Mouse (Mus musculus): ENCODE data around the gene 2310007B03Rik. TPM values are rescaled to one million over a fixed set of nuclear protein-coding genes. Genes with fewer than 3 reads are reported as not detected.

The 2310007B03Rik gene
- polyA plus RNA-seq, 1 experiment from 2014 or later, result 6.2 TPM

DNA sequence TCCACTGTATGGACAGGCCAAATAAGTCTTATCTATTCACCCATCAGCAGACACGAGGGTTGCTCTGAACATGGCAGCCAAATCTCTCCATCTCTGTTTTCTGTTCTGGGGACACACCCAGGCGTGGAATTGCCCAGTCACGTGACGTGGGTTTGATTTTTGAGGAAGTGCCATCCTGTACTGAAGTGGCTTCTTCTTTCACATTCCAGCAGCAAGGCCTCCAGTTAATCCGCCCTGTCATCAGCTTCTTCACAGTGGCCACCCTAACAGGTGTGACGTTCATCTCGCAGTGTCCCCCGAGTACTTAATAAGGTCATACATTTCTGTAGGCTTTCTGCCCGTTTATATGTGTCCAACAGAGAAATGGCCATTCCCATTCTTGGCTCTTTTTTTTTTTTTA lies 4.7 kb upstream of the 2310007B03Rik start:
- Histone ChIP-seq H3K9me3 (ENCODE audit: control insufficient read depth, low read length) (no peaks in the 10 kb centered on the region), H3K27ac (replicated peaks; ENCODE audit: low read depth, low read length) (no peak overlapping the region), H3K4me1 (ENCODE audit: control insufficient read depth, insufficient read depth, low read length) (no peaks in the 10 kb centered on the region), H3K9ac (ENCODE audit: low read depth, low read length) (no peak overlapping the region), H3K4me3 (ENCODE audit: low read depth, low read length) (no peak overlapping the region), H3K36me3 (ENCODE audit: control insufficient read depth, insufficient read depth, low read length) (no peaks in the 10 kb centered on the region), H3K27me3 (replicated peaks; ENCODE audit: control insufficient read depth, insufficient read depth, low read length) (no peaks in the 10 kb centered on the region), H3K4me2 (ENCODE audit: low read depth, low read length) (no peak overlapping the region)
- no peak for ATAC-seq (ENCODE audit: low read depth)
- DNase-seq (ENCODE audit: low spot score), result no peak
- WGBS, result 71% methylated on average over 9 of the region's 9 CpGs

DNA sequence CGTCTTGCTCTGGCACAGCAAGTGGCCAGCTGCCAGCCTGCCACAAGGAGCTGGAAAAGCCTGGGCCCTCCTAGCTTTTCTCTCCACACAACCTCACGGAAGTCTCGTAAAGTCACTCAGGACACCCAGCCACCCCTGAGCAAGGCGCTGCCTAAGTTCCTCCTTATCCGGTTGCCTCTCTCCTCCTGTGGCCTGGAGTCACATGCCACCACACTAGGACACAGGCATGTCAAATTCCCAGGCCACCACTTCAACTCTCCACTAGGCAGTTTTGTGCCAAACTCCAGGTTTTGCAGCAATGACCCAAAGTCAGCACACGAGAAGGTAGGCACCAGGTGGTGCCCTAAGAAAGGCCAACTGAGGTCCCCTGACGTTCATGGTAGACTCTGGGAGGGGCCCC lies 1.8 kb upstream of the 2310007B03Rik start:
- Histone ChIP-seq H3K4me1 (ENCODE audit: control insufficient read depth, insufficient read depth, low read length) (no peaks in the 10 kb centered on the region), H3K36me3 (ENCODE audit: control insufficient read depth, insufficient read depth, low read length) (no peaks in the 10 kb centered on the region), H3K4me3 (ENCODE audit: low read depth, low read length) (no peak overlapping the region), H3K27me3 (replicated peaks; ENCODE audit: control insufficient read depth, insufficient read depth, low read length) (no peaks in the 10 kb centered on the region), H3K4me2 (ENCODE audit: low read depth, low read length) (no peak overlapping the region), H3K9ac (ENCODE audit: low read depth, low read length) (no peak overlapping the region), H3K27ac (replicated peaks; ENCODE audit: low read depth, low read length) (no peak overlapping the region), H3K9me3 (ENCODE audit: control insufficient read depth, low read length) (no peaks in the 10 kb centered on the region)
- DNase-seq (ENCODE audit: low spot score), result no peak
- ATAC-seq (ENCODE audit: low read depth), result no peak
- 82% methylated on average over 7 of the region's 7 CpGs for WGBS

DNA sequence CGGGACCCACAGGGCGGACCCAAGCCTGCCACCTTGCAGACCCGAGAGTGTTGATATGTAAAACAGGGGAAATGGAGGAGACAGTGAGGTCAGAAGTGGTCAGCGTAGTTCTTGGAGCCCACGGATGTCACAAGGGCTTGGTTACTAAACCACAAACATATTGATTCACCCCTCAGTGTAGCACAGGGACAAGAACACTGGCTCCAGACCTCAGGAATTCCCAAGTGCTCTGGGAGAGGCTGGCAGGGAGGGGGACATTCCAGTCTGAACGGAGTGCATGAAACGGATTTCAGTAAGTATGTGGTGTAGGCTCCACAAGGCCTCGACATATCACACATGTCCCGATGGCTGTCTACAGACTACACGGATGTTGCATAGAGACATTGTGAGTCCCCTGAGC lies 1.2 kb upstream of the 2310007B03Rik start:
- Histone ChIP-seq H3K4me2 (ENCODE audit: low read depth, low read length) (no peak overlapping the region), H3K9me3 (ENCODE audit: control insufficient read depth, low read length) (no peaks in the 10 kb centered on the region), H3K4me3 (ENCODE audit: low read depth, low read length) (no peak overlapping the region), H3K27ac (replicated peaks; ENCODE audit: low read depth, low read length) (no peak overlapping the region), H3K9ac (ENCODE audit: low read depth, low read length) (no peak overlapping the region), H3K36me3 (ENCODE audit: control insufficient read depth, insufficient read depth, low read length) (no peaks in the 10 kb centered on the region), H3K4me1 (ENCODE audit: control insufficient read depth, insufficient read depth, low read length) (no peaks in the 10 kb centered on the region), H3K27me3 (replicated peaks; ENCODE audit: control insufficient read depth, insufficient read depth, low read length) (no peaks in the 10 kb centered on the region)
- ATAC-seq (ENCODE audit: low read depth) (no peak), DNase-seq (ENCODE audit: low spot score) (no peak)
- WGBS, result 78% methylated on average over 10 of the region's 10 CpGs

GRCm38 (mm10) chr1:93161350-93161749 lies 602 bp upstream of the 2310007B03Rik start:
- H3K27ac ChIP-seq (replicated peaks; ENCODE audit: low read depth, low read length), result no peak overlapping the region

DNA sequence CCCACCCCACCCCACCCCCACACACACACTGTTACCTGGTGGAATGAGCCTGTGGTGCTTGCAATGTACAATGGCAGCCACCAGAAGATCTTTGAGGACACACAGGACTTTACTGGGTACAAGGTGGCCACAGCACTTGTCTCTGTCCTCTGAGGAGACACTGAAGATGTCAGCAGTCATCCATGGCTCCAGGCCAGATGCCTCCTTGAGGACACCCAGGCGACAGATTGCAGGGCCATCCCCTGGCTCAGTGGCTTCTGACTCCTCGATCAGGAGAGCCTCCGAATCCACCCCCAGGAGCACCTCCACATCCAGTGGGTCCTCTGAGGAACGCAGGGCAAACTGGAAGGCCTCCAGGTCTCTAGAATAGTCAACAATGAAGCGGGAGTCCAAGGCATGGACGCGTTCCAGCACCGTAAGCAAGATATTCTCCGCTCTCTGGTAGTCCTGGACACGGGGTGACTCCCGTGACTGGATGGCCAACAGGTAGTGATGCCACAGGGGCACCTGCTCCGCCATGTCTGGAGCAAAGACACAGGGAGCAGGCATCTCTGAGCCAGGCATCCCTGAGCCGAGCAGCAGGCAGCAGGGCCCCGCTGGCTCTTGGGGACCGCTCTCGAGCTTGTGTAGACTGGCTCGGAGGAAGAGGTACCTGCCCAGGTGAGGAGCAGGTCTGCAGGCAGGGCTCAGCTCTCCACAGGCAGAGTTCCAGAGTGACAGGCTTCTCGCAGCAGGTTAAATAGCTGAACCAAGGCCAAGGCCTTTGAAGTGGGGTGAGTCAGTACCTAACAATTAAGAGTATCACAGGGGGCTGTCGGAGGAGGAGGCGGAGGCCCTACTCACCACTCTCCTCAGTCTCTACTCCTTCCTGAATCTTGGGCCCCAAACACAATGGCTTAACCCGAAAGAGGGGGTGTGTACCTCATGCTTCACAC lies 915 bp downstream of the 2310007B03Rik start:
- H3K4me2 ChIP-seq (ENCODE audit: low read depth, low read length), result no peak overlapping the region
- DNase-seq (ENCODE audit: low spot score) (peak; percentile 67), ATAC-seq (ENCODE audit: low read depth) (peak; percentile 50; the same call in 1 of the 2 replicates)
- no peaks in the 10 kb centered on the region for H3K36me3 ChIP-seq (ENCODE audit: control insufficient read depth, insufficient read depth, low read length)
- no peaks in the 10 kb centered on the region for H3K27me3 ChIP-seq (replicated peaks; ENCODE audit: control insufficient read depth, insufficient read depth, low read length)
- H3K4me3 ChIP-seq (ENCODE audit: low read depth, low read length), result no peak overlapping the region
- no peaks in the 10 kb centered on the region for H3K4me1 ChIP-seq (ENCODE audit: control insufficient read depth, insufficient read depth, low read length)
- H3K9ac ChIP-seq (ENCODE audit: low read depth, low read length), result no peak overlapping the region
- 76% methylated on average over 20 of the region's 21 CpGs for WGBS
- no peak overlapping the region for H3K27ac ChIP-seq (replicated peaks; ENCODE audit: low read depth, low read length)
- no peaks in the 10 kb centered on the region for H3K9me3 ChIP-seq (ENCODE audit: control insufficient read depth, low read length)

More at GRCm38 (mm10) chr1:93161350-93161749, 602 bp upstream of the 2310007B03Rik start:
- Histone ChIP-seq H3K36me3 (ENCODE audit: control insufficient read depth, insufficient read depth, low read length) (no peaks in the 10 kb centered on the region), H3K27me3 (replicated peaks; ENCODE audit: control insufficient read depth, insufficient read depth, low read length) (no peaks in the 10 kb centered on the region), H3K4me2 (ENCODE audit: low read depth, low read length) (no peak overlapping the region), H3K9me3 (ENCODE audit: control insufficient read depth, low read length) (no peaks in the 10 kb centered on the region), H3K9ac (ENCODE audit: low read depth, low read length) (no peak overlapping the region), H3K4me1 (ENCODE audit: control insufficient read depth, insufficient read depth, low read length) (no peaks in the 10 kb centered on the region), H3K4me3 (ENCODE audit: low read depth, low read length) (no peak overlapping the region)
- WGBS, result 74% methylated on average over 8 of the region's 8 CpGs
- DNase-seq (ENCODE audit: low spot score) (no peak), ATAC-seq (ENCODE audit: low read depth) (no peak)

DNA sequence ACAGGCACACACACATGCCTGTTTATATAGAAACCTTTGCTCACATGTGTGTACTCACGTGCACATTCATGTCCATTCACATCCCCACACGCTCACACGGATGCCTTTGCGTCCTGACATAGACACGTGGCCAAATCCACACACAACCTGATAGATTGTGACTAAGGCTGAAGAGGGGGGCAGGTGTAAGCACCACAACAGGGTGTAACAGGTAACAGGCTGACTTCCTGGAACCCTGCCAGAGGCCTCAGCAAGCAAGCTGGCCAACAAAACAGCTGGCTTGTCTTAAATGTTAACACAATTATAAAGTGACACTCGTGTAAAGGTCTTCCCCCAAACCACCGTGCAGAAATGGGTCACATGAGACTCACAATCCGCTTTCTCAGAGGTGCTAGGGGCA lies 1.8 kb downstream of the 2310007B03Rik start:
- WGBS, result 67% methylated on average over 8 of the region's 8 CpGs
- H3K9ac ChIP-seq (ENCODE audit: low read depth, low read length), result no peak overlapping the region
- ATAC-seq (ENCODE audit: low read depth), result no peak
- no peaks in the 10 kb centered on the region for H3K36me3 ChIP-seq (ENCODE audit: control insufficient read depth, insufficient read depth, low read length)
- DNase-seq (ENCODE audit: low spot score), result no peak
- H3K27ac ChIP-seq (replicated peaks; ENCODE audit: low read depth, low read length), result no peak overlapping the region
- H3K9me3 ChIP-seq (ENCODE audit: control insufficient read depth, low read length), result no peaks in the 10 kb centered on the region
- H3K4me2 ChIP-seq (ENCODE audit: low read depth, low read length), result no peak overlapping the region
- no peaks in the 10 kb centered on the region for H3K4me1 ChIP-seq (ENCODE audit: control insufficient read depth, insufficient read depth, low read length)
- H3K27me3 ChIP-seq (replicated peaks; ENCODE audit: control insufficient read depth, insufficient read depth, low read length), result no peaks in the 10 kb centered on the region
- H3K4me3 ChIP-seq (ENCODE audit: low read depth, low read length), result no peak overlapping the region

DNA sequence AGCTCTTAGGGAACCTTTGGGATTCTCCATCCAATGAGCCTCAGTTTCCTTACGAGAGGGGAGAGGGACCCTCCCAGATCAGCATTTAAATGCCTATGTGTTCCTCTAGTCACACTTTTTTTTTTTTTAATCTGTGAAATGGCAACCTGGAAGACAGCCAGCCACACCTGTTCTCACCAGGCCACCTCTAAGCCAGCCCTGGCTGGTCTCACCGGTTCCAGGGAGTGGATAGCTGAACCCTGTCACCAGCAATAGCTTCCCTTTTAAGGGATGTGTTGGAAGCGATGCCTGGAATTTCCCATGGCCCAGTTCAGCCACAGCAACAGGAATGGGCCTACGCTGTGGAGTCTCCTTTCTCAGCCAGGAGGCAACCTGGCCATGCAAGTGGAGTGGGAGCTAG lies 3.2 kb downstream of the 2310007B03Rik start:
- no peak overlapping the region for H3K4me2 ChIP-seq (ENCODE audit: low read depth, low read length)
- H3K4me3 ChIP-seq (ENCODE audit: low read depth, low read length), result no peak overlapping the region
- H3K36me3 ChIP-seq (ENCODE audit: control insufficient read depth, insufficient read depth, low read length), result no peaks in the 10 kb centered on the region
- H3K9me3 ChIP-seq (ENCODE audit: control insufficient read depth, low read length), result no peaks in the 10 kb centered on the region
- ATAC-seq (ENCODE audit: low read depth) (peak; percentile 39; the same call in 1 of the 2 replicates), DNase-seq (ENCODE audit: low spot score) (no peak)
- no peaks in the 10 kb centered on the region for H3K27me3 ChIP-seq (replicated peaks; ENCODE audit: control insufficient read depth, insufficient read depth, low read length)
- WGBS, result 80% methylated on average over 4 of the region's 4 CpGs
- H3K4me1 ChIP-seq (ENCODE audit: control insufficient read depth, insufficient read depth, low read length), result no peaks in the 10 kb centered on the region
- H3K27ac ChIP-seq (replicated peaks; ENCODE audit: low read depth, low read length), result no peak overlapping the region
- H3K9ac ChIP-seq (ENCODE audit: low read depth, low read length), result no peak overlapping the region

DNA sequence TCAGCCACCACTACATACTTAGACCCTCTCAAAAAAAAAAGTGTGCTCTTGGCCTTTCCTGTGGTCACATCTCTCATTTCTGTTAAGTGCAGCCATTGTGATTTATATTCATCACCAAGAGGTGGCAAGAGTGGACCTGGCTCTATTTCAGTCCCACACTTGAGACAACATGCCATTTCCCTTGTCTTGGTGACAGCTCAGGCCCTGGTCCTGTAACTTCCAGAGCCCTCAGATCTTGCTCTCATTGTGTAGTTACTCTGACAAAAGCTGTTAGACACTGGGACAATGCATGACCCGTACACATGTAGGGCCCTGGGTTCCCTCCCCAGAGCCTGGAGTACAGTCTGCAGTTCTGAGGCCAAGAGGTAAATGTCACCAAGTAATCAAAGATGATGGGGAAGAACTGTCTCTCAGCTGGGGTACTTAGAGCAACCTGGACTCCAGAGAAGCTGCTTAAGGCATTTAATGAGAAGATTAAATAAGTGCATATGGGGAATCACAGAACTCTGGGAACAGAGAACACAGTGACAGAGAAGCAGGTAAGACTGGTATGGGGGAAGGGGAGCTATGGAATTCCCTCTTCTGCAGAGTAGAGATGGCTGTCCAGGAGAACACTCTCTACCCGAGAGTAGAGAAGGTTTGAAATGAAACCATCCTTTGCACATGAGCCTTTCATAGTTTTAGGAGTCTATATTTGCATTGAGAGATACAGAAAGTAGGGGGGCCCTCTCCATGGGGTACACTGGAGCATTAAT lies 9.7 kb downstream of the 2310007B03Rik start:
- Histone ChIP-seq H3K4me2 (ENCODE audit: low read depth, low read length) (no peak overlapping the region), H3K9me3 (ENCODE audit: control insufficient read depth, low read length) (no peaks in the 10 kb centered on the region), H3K9ac (ENCODE audit: low read depth, low read length) (no peak overlapping the region), H3K27ac (replicated peaks; ENCODE audit: low read depth, low read length) (no peak overlapping the region), H3K27me3 (replicated peaks; ENCODE audit: control insufficient read depth, insufficient read depth, low read length) (no peaks in the 10 kb centered on the region), H3K36me3 (ENCODE audit: control insufficient read depth, insufficient read depth, low read length) (no peaks in the 10 kb centered on the region), H3K4me1 (ENCODE audit: control insufficient read depth, insufficient read depth, low read length) (no peaks in the 10 kb centered on the region), H3K4me3 (ENCODE audit: low read depth, low read length) (no peak overlapping the region)
- 65% methylated on average over 2 of the region's 2 CpGs for WGBS
- ATAC-seq (ENCODE audit: low read depth) (no peak), DNase-seq (ENCODE audit: low spot score) (no peak)
